Mouse (Mus musculus) Patski (cell line): ENCODE measurements around the gene Gm20388. TPM values are rescaled to one million over a fixed set of nuclear protein-coding genes. Genes with fewer than 3 reads are reported as not detected.
A peak's percentile ranks its signal among the peaks of the same experiment; 100 is the strongest.

Experiments used
- ATAC-seq: fragments of 100-300 bp; one replicate; pipeline ENCODE4 v1.8.0; 2021
- CTCF ChIA-PET: fragments of 350-600 bp; sonication (Branson Sonifier 250); formaldehyde crosslinking; loops from one replicate; lab custom pipeline; 2022; ENCODE audit warnings: inconsistent platforms; lab: Charles Lee
- POLR2A ChIA-PET: fragments of 350-600 bp; sonication (Branson Sonifier 250); formaldehyde crosslinking; loops from one replicate; lab custom pipeline; 2022; ENCODE audit warnings: antibody characterized with exemption, inconsistent platforms; lab: Charles Lee
- DNase-seq: peaks from one replicate; pipeline ENCODE4 v3.0.0-alpha.2; 2011; ENCODE audit warnings: low read depth, low spot score
- H3K27me3 ChIP-seq: fragments of 371-371 bp; one replicate; pipeline ENCODE4 v1.5.1; 2021
- CTCF ChIP-seq: fragments of 100-300 bp; IDR thresholded peaks from one replicate; pipeline ENCODE4 v1.5.1; 2021
- in situ Hi-C: fragments of 300-500 bp; cut with MboI; formaldehyde crosslinking; loops from 3 replicates; pipeline ENCODE4 v1.11.1; 2018; ENCODE audit warnings: low pct_unique_long_range_greater_than_20kb, mixed read lengths
- polyA plus RNA-seq: library from polyadenylated mRNA; unstranded; gene quantifications from one replicate; pipeline ENCODE4 v1.2.3, GENCODE M21; 2021

The Gm20388 gene
- polyA plus RNA-seq, 1 experiment from 2014 or later = 86.7 TPM

DNA sequence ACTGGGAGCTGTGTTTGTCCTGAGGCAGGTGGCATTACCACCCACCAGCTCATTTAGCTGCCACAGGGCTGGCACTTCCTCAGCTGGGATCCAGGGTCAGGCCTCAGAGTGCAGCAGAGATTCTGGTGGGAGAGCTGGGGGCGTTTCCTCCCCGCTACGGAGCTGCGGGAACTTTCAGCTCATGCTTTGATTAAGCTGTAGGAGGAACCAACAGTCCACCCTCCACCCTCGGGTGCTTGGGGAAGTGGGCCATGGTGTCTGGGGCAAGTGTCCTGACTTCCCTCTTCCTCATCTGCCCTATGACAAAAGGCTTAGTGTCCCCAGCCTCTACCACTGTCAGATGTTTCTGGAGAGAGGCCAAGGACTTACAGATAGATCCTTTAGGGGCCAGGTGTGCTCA lies 1966.6 kb downstream of the Gm20388 start:
- DNase-seq = no peak
- in situ Hi-C loops = no loop called here
- ChIA-PET CTCF (interaction anchor here (1.1 to 7.5 kb wide), 5 partner anchors 12 to 32 kb away, joined by 3 to 51 read pairs (median 5); partner anchors contain the start of gene Slc7a5), POLR2A (interaction anchor here (0.8 to 1.6 kb wide), 3 partner anchors 25 to 32 kb away, joined by 3 to 5 read pairs (median 3); no protein-coding TSS in a partner anchor)
- TF ChIP-seq CTCF = no peak
- H3K27me3 ChIP-seq = no peaks in the 10 kb centered on the region
- ATAC-seq = no peak

DNA sequence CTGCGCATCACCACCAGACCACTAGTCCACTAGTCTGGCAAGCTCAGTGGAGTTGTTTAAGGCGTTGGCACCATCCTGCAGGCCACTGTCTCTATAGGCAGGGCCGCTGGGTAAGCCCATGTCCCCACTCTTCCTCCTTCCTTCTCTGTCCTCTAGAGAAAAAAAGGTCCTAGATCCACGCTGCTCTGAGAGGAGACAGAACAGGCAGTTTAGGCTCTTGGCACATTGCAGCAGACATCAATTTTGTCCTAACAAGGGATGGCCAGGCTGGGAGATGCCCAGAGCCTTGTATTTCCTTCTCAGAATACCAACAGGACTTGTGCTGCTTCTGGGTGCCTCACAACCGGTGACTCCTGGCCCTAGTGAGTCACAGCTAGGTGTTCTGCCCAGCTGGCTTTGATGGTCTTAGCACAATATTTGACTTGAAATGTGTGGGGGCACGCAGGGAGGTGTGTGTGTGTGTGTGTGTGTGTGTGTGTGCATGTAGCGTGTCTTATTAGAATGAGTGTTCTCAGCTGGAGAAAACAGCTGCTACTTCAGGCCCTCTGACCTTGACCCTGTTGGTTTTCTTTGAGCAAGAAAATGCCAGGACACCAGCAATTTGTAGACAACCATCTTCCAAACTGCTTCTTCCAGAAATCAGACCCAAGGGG lies 1967.3 kb downstream of the Gm20388 start:
- in situ Hi-C loops = no loop called here

DNA sequence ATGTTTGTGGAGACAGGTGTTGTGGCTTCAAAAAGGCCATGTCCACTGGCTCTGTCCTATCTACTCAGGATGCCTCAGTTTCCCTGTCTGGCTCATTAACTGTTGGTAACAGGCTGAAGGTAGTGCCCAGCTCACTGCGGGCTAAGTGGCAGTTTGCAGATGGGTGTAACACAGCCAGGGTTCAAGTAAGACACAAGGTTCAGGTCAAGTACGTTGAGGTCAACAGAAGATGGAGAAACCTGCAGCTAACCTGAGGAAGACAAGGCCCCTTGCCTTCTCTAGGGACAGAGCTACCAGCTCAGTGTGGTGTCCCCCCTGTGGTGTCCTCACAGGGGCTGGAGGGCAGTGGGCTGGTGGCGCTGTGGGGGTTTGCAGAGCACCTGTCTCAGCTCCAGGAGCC lies 1969.1 kb downstream of the Gm20388 start:
- no peak for ATAC-seq
- no peak for DNase-seq
- in situ Hi-C loops = no loop called here
- no peaks in the 10 kb centered on the region for H3K27me3 ChIP-seq
- no peak for TF ChIP-seq CTCF
- CTCF ChIA-PET = interaction anchor here (1.0 to 3.2 kb wide), 8 partner anchors 9 to 48 kb away, joined by 3 to 8 read pairs (median 6); no protein-coding TSS in a partner anchor
- POLR2A ChIA-PET = interaction anchor here (2.1 kb wide), 1 partner anchor 27 kb away, joined by 5 read pairs; the partner anchor contains the start of gene Slc7a5

More for the DNA sequence above, 1967.3 kb downstream of the Gm20388 start:
- DNase-seq (no peak), ATAC-seq (no peak)
- POLR2A ChIA-PET = interaction anchor here (0.7 to 1.6 kb wide), 3 partner anchors 18 to 31 kb away, joined by 3 to 5 read pairs (median 3); no protein-coding TSS in a partner anchor
- H3K27me3 ChIP-seq = no peaks in the 10 kb centered on the region
- CTCF ChIA-PET = interaction anchor here (1.4 to 7.5 kb wide), 4 partner anchors 27 to 57 kb away, joined by 3 to 51 read pairs (median 12); partner anchors contain the start of gene Slc7a5
- no peak for TF ChIP-seq CTCF

DNA sequence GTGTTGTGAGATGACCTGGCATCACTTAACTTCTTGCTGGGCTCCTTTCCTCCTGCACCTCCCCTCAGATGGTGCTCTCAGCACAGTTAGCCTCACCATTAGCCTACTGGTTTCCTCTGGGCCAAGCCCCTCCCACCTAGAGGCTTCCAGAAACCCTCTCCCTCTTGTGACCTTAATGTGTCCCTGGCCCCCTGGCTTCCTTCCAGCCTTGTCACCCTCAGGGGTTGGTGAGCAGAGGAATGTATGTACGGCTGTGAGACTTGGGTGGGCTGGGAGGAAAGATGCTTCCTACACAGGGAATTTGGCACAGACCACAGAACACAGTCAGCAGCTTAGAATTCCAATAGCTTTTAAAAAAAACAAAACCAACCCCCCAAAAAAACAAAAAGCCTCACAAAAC lies 1970.2 kb downstream of the Gm20388 start:
- ChIA-PET POLR2A (interaction anchor here (0.6 to 2.1 kb wide), 3 partner anchors 10 to 26 kb away, joined by 3 to 5 read pairs (median 3); partner anchors contain the start of gene Slc7a5), CTCF (interaction anchor here (0.9 to 3.2 kb wide), 4 partner anchors 17 to 45 kb away, joined by 4 to 8 read pairs (median 6); no protein-coding TSS in a partner anchor)
- DNase-seq (no peak), ATAC-seq (no peak)
- in situ Hi-C loops = no loop called here
- TF ChIP-seq CTCF = no peak
- H3K27me3 ChIP-seq = no peaks in the 10 kb centered on the region

DNA sequence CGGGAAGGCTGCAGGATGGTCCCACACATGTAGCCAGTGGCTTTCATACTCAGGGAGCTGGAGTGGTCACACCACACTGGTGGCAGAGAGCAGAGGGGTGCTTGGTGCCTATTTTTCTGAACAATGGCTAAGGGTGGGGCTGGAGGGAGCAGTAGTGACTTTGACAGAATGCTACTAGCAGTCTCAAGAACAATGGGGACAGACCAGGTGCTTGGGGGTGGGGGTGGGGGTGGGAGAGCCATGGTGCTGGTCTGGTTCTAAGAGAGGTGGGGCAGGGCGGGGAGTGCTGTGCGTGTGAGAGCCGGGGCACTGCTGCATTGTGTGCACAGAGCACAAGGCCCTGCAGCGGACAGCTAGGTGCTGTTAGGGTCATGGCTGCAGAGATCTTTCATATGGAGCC lies 1971.3 kb downstream of the Gm20388 start:
- CTCF ChIA-PET = interaction anchor here (0.9 to 3.2 kb wide), 2 partner anchors 16 to 44 kb away, joined by 4 to 8 read pairs; no protein-coding TSS in a partner anchor
- POLR2A ChIA-PET = interaction anchor here (0.6 to 2.1 kb wide), 3 partner anchors 17 to 62 kb away, joined by 3 to 5 read pairs (median 3); partner anchors contain the start of gene Slc7a5
- in situ Hi-C loops = no loop called here
- H3K27me3 ChIP-seq = no peaks in the 10 kb centered on the region
- DNase-seq = no peak
- no peak for TF ChIP-seq CTCF
- no peak for ATAC-seq

DNA sequence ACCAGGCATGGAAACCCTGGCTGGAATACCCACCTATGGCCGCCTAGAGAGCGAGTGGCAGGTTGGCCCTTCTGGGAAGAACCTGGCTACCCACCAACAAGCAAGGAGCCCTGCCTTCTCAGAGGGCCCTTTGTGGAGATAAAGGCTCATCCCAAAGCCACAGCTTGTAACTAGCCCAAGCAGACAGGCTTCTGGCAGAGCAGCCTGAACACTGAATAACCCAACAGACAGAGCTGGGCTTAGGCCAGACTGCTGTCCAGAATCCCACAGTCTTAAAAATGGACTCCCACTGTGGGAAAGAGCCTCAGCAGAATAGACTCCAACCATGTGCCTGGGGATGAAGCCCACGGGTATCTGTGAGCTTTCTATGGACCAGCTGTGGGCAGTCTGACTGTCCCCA lies 1973.5 kb downstream of the Gm20388 start:
- ChIA-PET CTCF (interaction anchor here (2.1 kb wide), 1 partner anchor 25 kb away, joined by 6 read pairs; no protein-coding TSS in a partner anchor), POLR2A (interaction anchor here (0.5 to 0.8 kb wide), 2 partner anchors 25 to 26 kb away, joined by 3 to 4 read pairs; no protein-coding TSS in a partner anchor)
- no peaks in the 10 kb centered on the region for H3K27me3 ChIP-seq
- DNase-seq (no peak), ATAC-seq (no peak)
- TF ChIP-seq CTCF = no peak
- in situ Hi-C loops = no loop called here

DNA sequence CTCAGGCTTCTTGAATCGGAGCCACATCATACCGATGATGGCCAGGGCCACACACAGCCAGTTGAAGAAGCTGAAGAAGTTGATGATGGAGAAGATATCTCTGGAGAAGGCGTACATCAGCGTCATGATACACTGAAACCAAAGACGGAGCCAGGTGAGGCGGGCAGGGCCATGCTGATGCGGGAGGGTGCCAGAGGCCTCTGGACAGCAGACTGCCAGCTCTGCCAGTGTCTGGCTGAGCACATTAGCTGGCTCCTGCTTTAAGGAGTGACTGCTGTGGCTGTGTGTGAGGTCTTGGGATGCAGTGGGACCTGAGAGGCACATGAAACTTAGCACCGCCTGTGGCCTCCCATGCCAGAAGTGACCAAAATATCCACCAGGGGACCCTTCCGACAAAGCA lies 1974.4 kb downstream of the Gm20388 start:
- H3K27me3 ChIP-seq = no peaks in the 10 kb centered on the region
- DNase-seq (no peak), ATAC-seq (no peak)
- CTCF ChIA-PET = interaction anchor here (2.1 kb wide), 1 partner anchor 25 kb away, joined by 6 read pairs; no protein-coding TSS in a partner anchor
- no peak for TF ChIP-seq CTCF
- in situ Hi-C loops = no loop called here
- POLR2A ChIA-PET = interaction anchor here (0.5 kb wide), 1 partner anchor 25 kb away, joined by 4 read pairs; no protein-coding TSS in a partner anchor

DNA sequence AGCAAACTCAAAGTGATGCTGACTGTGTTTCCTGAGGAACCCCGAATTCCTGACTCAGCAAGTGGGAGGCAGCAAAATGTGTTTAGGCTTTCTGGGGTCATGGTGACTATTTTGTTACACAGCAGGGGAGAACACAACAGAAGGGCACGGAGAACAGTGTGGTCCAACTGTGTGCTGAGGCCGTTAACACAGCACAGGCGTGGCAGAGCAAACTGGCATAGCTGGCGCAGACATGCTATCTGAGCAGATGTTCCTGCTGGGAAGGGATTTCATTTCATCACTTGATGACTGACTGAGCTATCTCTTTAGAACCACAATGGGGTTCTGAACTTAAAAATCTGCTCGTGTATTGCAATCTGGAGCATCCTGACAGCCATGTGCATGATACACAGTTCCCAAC lies 1974.8 kb downstream of the Gm20388 start:
- DNase-seq (no peak), ATAC-seq (no peak)
- no peaks in the 10 kb centered on the region for H3K27me3 ChIP-seq
- no peak for TF ChIP-seq CTCF
- POLR2A ChIA-PET = no interaction called here
- CTCF ChIA-PET = interaction anchor here (2.1 kb wide), 1 partner anchor 24 kb away, joined by 6 read pairs; no protein-coding TSS in a partner anchor
- in situ Hi-C loops = no loop called here

DNA sequence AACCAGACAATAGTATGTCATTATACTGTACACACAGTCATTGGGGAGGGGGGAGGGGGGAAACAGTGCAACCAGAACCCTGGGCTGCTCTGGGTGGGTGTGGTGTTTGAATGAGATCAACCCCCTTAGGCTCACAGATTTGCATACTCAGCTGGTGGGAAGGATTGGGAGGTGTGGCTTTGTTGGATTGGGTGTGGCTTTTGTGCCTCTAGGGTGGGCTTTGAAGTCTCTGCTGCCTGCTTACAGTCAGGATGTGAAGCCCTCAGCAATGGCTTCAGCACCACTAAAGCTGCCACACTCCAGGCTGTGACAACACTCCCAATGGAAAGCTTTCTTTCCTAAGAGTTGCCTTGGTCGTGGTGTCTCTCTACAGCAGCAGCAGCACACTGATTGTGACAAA lies 1976.9 kb downstream of the Gm20388 start:
- no peaks in the 10 kb centered on the region for H3K27me3 ChIP-seq
- no peak for TF ChIP-seq CTCF
- ATAC-seq (no peak), DNase-seq (no peak)
- POLR2A ChIA-PET = interaction anchor here (0.6 kb wide), 1 partner anchor 18 kb away, joined by 3 read pairs; no protein-coding TSS in a partner anchor
- CTCF ChIA-PET = no interaction called here
- in situ Hi-C loops = no loop called here

DNA sequence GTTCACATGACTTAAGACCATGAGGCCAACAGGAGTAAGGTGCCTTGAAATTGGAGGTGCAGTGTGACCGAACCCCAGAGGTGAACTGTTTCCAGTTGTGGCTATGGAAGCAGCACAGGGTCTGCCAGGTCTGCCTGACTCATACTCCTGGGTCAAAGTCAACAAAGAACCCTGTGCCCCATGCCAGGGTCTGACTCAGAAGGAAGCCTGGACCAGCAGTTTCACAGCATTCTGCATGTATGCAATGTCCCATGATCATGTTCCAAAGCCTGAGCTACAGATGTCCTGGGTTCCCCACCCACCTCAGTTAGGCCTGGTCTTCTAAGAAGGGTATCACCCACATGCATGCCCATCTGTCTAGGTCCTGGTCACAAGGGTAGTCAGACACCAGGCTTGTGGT lies 1978.7 kb downstream of the Gm20388 start:
- ChIA-PET POLR2A (interaction anchor here (2.8 kb wide), 1 partner anchor 17 kb away, joined by 8 read pairs; the partner anchor contains the start of gene Slc7a5), CTCF (interaction anchor here (0.9 to 2.0 kb wide), 5 partner anchors 10 to 20 kb away, joined by 3 to 5 read pairs (median 3); no protein-coding TSS in a partner anchor)
- H3K27me3 ChIP-seq = no peaks in the 10 kb centered on the region
- no peak for TF ChIP-seq CTCF
- DNase-seq = no peak
- in situ Hi-C loops = no loop called here
- peak; percentile 25 for ATAC-seq
